Mouse (Mus musculus) CD4-positive, CD25-positive, alpha-beta regulatory T cell, adult 4 months (primary cell): ENCODE results near the gene Vwa5b1. TPM values are rescaled to one million over a fixed set of nuclear protein-coding genes. Genes with fewer than 3 reads are reported as not detected.

Source experiments
- ATAC-seq: one replicate; pipeline ENCODE4 v1.8.0; 2017
- polyA plus RNA-seq, 2 experiments: library from polyadenylated mRNA; unstranded; fragments of 100-300 nt; shearing (Covaris generic); gene quantifications; one replicate each; pipeline ENCODE4 v1.2.1; 2017

The Vwa5b1 gene
- polyA plus RNA-seq, 2 experiments from 2014 or later, result not detected

- ATAC-seq, result no peak
These were observed 110.9 kb downstream of the Vwa5b1 start for GRCm38 (mm10) chr4:138524769-138525168.

GRCm38 (mm10) chr4:138523775-138524174, 111.9 kb downstream of the Vwa5b1 start:
- ATAC-seq, result no peak

- ATAC-seq, result no peak
These were observed 113.4 kb downstream of the Vwa5b1 start for GRCm38 (mm10) chr4:138522296-138522695.

GRCm38 (mm10) chr4:138517153-138517789, 118.4 kb downstream of the Vwa5b1 start:
- ATAC-seq, result no peak

GRCm38 (mm10) chr4:138516448-138516847, 119.2 kb downstream of the Vwa5b1 start:
- ATAC-seq, result no peak

Other genes starting within 250 kb of the Vwa5b1 start
- gene Fam43b, start 239.4 kb downstream of the Vwa5b1 start, polyA plus RNA-seq, result not detected
- gene Mul1, start 201.2 kb downstream of the Vwa5b1 start, polyA plus RNA-seq, result 10 to 100 TPM; 12.2 to 16.9 TPM
- 1 to 10 TPM in 1 of 2 experiments, under 1 TPM in 1; 0.95 to 1.2 TPM for gene Camk2n1, start 181.6 kb downstream of the Vwa5b1 start, polyA plus RNA-seq
- gene Pla2g2c, start 88.9 kb upstream of the Vwa5b1 start, polyA plus RNA-seq, result not detected
- gene Ubxn10, start 101.3 kb upstream of the Vwa5b1 start, polyA plus RNA-seq, result not detected
- gene Pla2g2f, start 121.7 kb upstream of the Vwa5b1 start, polyA plus RNA-seq, result not detected
- gene Pla2g2d, start 139.9 kb upstream of the Vwa5b1 start, polyA plus RNA-seq, result under 1 TPM; 0.15 to 0.85 TPM
- not detected for gene Pla2g5, start 227.6 kb upstream of the Vwa5b1 start, polyA plus RNA-seq
- not detected for gene Gm13030, start 238.1 kb upstream of the Vwa5b1 start, polyA plus RNA-seq
- not detected for gene Pla2g2e, start 242.1 kb upstream of the Vwa5b1 start, polyA plus RNA-seq